Mouse (Mus musculus) neutrophil, adult 5-6 weeks (primary cell): ENCODE results near the gene Ush1c. TPM values are rescaled to one million over a fixed set of nuclear protein-coding genes. Genes with fewer than 3 reads are reported as not detected.

ENCODE experiments used
- ATAC-seq: fragments of 151-379, 151-347 bp; 2 replicates; pipeline ENCODE4 v1.8.0; 2017; ENCODE audit warnings: mild to moderate bottlenecking, moderate TSS enrichment; ENCODE audit not compliant: insufficient number of reproducible peaks, poor library complexity, low FRiP score, severe bottlenecking; ENCODE audit errors: extremely low read depth
- total RNA-seq: library from RNA; stranded (forward); fragments of 200-1000 nt; gene quantifications from 2 replicates; pipeline ENCODE4 v1.2.3, GENCODE M21; 2017

The Ush1c gene
- total RNA-seq, 1 experiment from 2014 or later, result 0.58 TPM

- no peak for ATAC-seq
These were observed 83.5 kb downstream of the Ush1c start for GRCm38 (mm10) chr7:46154498-46155488.

GRCm38 (mm10) chr7:46152819-46153351, 85.4 kb downstream of the Ush1c start:
- no peak for ATAC-seq

GRCm38 (mm10) chr7:46147417-46147816, 90.9 kb downstream of the Ush1c start:
- ATAC-seq, result no peak

- no peak for ATAC-seq
These were observed 91.5 kb downstream of the Ush1c start for GRCm38 (mm10) chr7:46146675-46147308.

Other genes with a start within 250 kb of the Ush1c start
- gene Abcc6, start 208.2 kb downstream of the Ush1c start, total RNA-seq, result not detected in 2 replicates
- gene Nomo1, start 204.8 kb downstream of the Ush1c start, total RNA-seq, result 29.1 and 29.7 TPM in 2 replicates
- gene Kcnj11, start 137.7 kb downstream of the Ush1c start, total RNA-seq, result not detected in 2 replicates
- gene Abcc8, start 58.5 kb downstream of the Ush1c start, total RNA-seq, result 0.35 TPM in 1 of 2 replicates, not detected in the other
- not detected in 2 replicates for gene Otog, start 2.5 kb upstream of the Ush1c start, total RNA-seq
- not detected in 2 replicates for gene Myod1, start 138.0 kb upstream of the Ush1c start, total RNA-seq
- gene Kcnc1, start 158.0 kb upstream of the Ush1c start, total RNA-seq, result 0.49 and 0.81 TPM in 2 replicates